Mouse (Mus musculus) lung, postnatal 4 days (tissue): ENCODE measurements around the gene Ubap2.

Experiments
- DNase-seq, 2 experiments: peaks; one replicate each; pipeline ENCODE4 v3.0.0; 2021

Ubap2 gene

DNA sequence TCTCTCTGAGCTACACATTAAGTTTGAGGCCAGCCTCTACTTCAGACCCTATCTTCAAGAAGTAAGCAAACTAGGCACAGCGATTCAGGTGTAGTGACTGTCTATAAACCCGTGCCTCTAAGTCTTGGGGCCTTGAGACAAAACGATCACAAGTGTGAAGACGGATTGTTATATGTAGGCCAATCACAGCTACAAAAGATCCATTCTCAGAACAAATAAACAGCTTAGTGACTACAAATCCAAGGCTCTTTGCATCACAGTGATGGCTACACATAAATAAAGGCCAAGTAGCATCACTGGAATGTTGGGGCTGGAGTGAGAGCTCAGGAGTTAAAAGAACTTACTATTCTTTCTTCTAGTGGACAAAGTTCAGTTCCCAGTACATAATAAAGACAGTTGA lies 15.9 kb downstream of the Ubap2 start:
- no peak for DNase-seq

DNA sequence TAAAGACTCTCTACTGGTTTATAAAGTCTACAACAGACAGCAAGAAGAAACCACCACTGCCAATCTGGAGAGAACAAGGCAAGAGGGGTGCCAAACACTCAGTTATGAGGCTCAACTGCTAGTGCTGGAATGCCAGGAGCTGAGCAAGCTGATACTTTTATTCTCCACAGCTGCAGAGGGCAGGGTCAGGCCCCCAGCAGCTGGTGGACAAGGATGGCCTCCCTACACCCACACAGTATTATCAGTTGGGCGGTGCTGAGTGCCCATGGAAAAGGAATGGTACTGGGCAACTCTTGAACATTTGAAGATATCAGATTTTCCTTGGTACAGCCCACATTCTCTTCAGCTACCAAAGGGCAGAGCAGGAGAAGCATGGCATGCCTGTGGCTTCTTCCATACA lies 17.2 kb downstream of the Ubap2 start:
- DNase-seq, result peak in 1 of 2 experiments; percentile 28

DNA sequence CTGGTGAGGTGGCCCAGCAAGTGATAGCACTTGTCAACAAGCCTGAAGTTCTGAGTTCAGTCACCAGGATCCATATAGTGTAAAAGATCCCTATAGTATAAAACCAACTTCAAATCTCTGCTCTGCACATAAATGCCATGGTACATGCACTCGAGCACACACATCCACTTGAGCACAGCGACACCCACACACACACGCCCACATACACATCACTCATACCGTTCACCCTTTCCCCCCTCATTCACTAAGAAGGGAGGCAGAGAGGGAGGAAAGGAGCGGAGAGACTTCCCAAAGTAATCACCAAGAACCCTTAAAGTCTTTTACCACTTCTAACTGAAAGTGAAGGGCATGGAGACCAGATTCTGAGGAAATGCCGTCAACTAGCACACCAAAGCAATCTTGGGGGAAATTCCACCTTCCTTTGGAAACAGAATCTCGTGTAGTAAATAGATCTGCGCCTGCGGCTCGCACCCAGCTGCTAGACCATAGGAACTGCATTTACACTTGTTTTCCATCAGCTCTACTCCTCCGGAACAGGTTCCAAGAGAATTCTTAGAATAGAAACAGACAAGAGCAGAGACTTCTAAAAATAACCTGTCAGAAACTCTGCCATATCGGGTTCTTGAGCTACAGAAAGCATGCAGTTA lies 19.3 kb downstream of the Ubap2 start:
- DNase-seq, result no peak

DNA sequence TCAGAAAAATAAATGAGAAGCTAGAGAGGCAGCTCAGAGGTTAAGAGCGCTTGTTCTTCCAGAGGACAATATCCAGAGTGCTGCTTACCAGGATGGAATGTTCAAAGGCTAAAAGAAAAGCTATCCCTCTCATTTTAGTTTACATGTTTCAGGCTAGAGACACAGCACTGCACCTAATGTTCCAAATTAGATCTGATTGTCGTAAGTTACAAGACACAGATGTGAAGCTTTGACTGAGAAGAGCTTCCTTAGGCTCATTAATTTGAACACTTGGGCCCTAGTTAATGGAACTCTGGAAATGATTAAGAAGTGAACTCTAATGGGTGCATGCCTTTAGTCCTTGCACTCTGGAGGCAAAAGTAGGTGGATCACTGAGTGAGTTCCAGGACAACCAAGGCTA lies 21.2 kb downstream of the Ubap2 start:
- DNase-seq, result no peak

DNA sequence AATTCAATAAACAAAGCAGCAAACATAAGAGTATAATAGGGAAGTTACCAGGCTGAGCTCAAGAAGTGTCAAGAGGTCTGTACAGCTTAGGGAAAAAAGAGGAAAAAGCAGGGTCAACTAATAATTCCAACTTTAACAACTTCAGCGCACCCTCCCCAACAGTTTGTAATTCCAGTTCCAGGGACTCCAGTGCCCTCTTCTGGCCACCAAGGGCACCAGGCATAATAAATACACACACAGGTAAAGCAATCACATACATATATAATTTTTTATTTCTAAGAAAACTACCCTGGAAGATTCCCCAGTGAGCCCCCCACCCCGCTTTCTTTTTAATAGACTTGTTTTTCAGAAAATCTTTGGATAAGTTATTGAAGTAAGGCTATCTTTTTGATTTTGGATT lies 29.5 kb downstream of the Ubap2 start:
- DNase-seq, result no peak

DNA sequence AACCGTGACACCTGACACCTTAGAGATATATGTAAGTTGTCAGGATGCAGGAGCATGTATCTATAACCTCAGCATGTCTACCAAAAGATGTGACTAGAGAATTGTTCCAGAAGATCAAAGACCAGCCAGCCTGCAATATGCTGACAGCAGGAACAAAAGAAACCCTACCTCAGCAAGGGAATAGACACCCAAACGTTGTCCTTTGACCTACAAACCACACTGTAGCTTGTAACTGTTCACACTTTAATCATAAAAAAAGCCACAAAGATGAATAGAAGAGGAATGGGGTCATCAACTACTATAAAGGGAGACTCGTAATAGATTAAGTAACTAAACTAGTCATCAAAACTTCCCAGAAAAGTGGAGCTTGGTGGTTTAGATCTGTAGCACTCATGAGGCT lies 34.0 kb downstream of the Ubap2 start:
- no peak for DNase-seq

DNA sequence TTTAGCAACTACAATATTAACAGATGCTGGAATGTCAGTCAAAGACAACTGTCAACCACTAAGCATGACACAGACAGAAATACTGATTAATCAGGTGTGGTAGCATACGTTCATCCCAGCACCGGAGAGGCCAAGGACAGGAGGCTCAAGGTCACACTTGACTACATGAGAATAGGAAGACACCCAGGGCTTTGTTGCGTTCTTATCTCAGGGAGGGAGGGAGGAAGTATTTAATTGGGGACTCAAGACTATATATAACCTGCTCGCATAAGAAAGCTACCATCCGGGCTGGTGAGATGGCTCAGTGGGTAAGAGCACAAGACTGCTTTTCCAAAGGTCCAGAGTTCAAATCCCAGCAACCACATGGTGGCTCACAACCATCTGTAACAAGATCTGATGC lies 39.3 kb downstream of the Ubap2 start:
- DNase-seq, result no peak

DNA sequence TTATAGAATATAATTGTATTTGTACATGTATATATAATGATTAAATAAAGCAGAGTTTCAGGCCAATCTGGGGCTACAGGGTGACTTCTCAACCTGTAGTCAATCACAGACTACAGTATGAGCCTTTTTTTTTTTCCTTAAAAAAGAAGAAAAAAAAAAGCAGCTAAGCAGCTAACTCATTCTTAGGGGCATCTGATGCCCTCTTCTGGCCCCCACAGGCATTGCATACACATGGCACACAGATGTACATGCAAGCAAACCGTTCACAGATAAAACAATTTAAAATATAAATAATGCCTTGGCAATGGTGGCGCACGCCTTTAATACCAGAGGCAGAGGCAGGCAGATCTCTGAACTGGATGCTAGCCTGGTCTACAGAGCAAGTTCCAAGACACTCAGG lies 48.6 kb downstream of the Ubap2 start:
- peak; percentile 49 to 56 for DNase-seq

DNA sequence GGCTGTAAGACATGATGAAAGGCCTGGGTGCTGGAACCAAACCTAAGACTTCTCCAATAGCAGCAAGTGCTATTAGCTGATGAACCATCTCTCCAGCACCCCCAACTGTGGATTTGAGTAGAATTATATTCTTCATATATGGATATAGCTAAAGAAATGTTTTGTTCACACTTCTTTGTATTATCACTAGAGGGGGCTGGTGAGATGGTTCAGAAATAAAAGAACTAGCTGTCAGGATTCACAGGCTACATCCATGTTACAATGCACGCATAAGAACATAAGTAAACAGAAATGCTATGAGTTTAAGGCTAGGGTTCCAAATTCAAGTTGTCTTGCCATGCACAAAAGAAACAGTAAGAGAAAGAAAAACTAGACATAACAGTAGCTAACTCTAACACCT lies 49.5 kb downstream of the Ubap2 start:
- DNase-seq, result no peak

DNA sequence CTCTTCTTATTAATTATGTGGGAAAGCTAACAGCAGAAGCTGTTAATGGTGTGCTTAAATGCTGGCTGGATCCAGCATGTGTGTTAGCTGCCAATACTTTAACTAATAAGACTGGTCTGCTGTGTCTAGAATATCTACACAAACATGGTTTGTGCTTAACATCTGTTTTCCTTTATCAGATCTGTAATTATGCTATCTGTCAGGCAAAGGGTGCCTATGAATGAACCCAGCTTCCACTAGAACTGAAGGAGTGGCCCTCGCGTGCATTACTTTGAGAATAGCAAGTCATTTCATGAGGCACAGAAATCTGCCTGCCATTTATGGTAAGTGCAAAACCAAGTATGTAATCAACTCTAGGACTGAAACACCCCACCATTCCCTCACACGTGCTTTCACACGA lies 66.9 kb downstream of the Ubap2 start:
- DNase-seq, result peak in 1 of 2 experiments; percentile 32

DNA sequence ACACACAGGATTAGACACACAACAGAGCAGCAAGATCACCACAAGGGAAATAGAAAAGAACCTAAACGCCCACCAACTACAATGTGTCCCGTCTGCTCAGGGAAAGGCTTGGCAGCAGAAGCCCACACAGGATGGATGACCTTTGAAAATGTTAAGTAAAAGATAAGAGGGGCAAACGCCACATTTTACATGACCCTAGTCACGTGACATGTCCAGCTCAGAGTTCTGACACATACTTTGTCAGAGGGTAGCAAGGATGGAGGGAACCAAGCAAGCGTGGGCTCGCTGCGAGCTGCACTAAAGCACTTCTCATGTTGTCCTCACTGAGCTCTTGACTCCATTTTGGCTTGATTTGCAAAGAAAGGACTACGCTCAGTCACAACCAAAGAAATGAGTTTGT lies 69.2 kb downstream of the Ubap2 start:
- DNase-seq, result no peak

DNA sequence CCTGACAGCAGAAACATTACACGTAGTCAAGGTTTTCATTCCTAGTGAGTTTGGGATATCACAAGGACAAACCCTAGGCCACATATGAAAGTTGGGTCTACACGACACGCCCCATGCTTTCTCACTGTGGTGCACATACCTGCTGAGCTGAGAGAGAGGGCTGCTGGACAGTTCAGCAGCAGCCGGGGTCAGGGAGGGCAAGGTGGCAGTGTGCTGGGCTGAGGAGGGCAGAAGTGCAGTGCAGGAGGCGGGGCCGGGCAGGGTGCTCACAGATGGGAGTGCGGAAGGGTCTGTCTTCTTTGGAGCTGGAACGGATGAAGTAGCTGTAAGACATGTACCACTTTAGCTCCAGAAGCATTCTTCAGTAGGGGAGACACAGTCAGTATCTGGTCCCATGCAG lies 72.8 kb downstream of the Ubap2 start:
- DNase-seq, result no peak

DNA sequence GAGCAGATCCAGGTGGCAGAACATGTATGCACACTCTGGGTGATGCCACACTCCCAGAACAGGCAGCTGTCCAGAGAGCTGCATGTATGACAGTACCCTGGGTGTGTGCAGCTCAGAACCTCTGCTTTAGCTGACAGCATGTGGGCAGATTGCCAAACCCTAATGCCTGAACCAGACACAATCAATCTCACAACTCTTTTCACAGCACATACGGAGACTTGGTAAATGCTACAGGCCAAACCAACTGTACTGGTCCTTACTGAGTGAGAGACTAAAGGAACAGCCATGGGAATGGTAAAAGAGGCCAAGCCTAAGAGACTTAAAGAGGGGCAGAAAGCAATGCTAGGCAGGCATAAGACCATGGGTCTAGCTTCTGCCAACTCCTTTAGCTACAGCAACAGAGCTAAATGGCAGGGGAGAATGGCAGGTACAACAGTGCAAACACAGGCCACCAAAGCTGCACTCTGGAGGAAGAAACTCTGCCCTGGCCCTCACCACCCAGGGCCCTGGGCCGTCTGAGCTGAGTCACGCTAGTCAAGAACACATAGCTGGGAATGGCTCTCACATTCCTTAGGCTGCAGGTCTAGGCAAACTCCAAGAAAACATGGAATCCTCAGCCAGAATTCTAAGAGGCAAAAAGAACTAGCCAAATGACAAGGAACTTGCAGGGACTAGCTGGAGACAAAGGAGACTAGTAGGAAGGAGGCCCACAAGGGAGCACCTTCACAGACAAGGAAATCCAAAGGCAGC lies 77.9 kb downstream of the Ubap2 start:
- peak; percentile 41 to 53 for DNase-seq

DNA sequence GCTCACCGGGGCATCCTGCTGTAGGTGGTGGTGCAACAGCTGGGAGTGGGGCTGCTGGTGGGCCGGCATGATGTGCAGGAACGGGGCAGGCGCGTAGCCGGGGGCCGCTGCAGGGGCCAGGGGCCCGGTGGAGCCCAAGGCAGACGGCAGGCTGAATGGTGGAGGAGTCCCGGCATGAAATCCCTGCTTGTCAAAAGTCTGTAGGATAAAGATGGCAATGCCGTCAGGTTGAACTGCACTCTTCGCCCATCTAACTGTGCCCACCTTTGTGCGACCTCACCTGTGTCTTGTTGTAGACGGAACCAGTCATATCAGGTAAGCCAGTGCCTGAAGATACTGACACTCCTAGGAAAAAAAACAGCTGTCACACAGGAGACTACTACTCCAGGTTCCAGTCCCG lies 79.6 kb downstream of the Ubap2 start:
- no peak for DNase-seq

DNA sequence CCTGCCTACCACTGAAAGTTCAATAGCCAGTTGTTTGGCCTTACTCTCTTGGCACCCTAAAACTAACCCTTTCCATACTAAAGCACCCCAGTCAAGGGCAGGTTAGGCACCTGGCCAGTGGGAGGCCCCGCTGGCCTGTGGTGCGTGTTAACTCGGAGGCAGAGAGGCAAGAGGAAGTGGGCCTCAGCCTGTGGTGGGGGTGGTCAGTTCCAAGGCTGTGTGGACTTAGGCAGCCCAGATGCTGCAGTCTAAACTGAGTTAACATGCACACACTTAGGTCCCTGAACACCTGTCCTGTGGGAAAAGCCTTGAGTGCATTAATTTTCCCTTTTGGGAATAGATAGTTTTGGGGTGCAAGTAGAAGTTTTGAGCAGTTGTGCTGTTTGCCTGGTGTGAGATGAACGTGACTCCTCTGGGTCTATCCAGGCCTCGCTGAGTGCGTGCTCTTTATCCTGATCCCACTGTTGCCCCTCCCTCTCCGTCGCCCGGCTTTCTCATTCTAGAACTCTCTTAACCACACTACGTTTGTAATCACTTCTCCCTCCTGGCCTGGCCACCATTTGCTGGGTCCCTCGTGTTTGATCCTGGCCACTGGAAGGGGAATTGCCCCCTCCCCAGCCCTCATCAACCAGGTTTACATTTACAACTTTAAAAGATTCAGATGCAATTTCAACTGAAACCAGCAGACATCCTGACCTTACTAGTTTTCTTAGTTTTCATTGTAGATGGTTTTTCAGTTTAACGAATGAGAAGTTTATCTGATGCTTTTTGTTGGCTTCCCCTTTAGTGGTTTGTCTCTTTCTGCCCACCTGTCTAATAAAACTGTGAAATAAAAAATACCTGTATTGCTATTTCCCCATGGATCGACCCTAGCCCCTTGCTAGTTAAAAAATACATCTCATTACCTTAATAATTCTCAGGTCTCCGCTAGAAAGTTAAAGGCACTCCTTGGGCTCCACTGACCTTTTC lies 82.1 kb downstream of the Ubap2 start:
- no peak for DNase-seq

DNA sequence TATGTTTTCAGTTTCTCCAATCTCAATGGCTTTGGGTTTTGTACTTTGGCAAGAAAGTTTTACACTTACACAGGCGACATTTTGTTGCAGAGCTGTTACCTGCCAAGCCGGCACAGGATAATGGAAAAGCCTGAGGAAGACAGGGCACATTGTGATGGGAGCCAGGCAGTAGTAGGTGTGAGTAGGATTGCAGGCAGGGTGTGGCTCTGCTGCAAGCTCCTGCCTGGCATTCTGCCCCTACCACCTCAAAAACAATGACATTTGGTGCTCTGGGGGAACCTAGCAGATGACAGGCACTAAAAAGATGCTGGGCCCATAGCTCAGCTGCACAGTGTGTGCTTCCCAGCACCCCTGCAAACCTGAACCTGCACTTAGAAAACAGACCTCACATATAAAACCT lies 85.1 kb downstream of the Ubap2 start:
- DNase-seq, result no peak

DNA sequence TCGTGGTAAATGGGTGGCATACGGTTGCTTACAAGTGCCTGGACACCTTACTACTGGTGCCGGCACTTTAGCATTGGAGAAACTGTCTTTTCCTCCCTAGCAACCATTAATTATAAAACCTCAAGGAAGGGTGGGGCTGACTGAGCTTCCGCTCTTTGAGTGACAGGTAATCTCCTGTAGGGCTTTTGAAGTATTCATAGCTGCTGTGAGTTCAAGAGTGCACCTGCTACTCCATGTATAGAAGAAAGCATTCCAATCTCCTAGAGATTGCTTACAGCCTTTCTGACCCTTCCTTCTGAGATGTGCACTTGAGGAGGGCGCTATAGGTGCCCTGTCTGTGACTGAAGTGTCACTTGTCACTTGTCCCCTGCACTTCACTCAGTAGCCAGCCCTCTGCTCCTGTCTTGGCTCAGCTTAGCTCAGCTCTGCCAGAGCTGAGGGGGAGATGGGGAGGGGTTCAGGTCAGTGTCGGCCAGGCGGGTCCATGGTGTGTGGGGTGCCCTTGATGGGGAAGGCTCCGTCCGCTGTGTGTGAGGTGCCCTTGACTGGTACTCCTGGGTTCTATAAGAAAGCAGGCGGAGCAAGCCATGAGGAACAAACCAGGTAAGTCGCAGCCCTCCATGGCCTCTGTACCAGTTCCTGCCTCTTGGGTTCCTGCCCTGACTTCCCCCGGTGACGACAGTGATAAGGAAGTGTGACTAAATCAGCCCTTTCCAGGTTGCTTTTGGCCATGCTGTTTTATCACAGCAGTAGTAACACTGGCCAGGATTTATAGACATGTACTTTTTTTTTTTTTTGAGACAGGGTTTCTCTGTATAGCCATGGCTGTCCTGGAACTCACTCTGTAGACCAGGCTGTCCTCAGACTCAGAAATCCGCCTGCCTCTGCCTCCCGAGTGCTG lies 94.9 kb downstream of the Ubap2 start:
- no peak for DNase-seq

DNA sequence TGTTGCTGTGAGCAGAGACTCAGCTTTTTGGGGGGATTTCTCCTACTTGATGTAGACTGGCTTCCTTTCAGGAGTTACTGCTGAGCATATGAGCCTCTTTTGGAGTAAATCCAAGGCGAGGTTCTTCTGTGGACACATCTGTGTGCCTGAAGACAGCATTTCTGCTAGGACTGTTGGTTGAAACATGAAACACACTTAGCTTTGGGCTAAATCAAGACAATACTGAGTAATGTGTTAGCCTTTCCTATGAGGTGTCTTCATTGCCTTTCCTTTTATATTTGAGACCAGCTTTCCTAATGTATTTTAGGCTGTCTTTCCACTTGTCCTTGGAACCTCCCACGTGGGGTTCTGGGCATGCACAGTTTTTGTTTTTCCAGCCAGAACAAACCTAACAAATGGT lies 100.3 kb downstream of the Ubap2 start:
- no peak for DNase-seq

DNA sequence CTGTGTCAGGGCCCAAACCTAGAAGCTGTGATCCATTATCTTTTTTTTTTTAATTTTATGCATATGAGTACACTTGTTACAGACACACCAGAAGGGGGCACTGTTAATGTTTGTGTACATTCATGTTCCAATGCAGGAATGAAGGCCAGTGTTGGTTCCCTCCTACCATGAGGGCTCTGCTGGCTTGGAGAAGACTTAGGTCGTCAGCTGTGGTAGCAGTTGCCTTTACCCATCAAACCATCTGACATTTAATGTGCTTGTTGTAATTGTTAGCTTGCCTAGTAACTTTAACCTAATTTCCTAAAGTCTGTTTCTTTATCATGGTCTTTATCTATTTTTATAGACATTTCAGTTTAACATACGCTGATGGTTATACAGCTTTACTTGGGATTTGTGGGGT lies 104.0 kb downstream of the Ubap2 start:
- DNase-seq, result no peak

DNA sequence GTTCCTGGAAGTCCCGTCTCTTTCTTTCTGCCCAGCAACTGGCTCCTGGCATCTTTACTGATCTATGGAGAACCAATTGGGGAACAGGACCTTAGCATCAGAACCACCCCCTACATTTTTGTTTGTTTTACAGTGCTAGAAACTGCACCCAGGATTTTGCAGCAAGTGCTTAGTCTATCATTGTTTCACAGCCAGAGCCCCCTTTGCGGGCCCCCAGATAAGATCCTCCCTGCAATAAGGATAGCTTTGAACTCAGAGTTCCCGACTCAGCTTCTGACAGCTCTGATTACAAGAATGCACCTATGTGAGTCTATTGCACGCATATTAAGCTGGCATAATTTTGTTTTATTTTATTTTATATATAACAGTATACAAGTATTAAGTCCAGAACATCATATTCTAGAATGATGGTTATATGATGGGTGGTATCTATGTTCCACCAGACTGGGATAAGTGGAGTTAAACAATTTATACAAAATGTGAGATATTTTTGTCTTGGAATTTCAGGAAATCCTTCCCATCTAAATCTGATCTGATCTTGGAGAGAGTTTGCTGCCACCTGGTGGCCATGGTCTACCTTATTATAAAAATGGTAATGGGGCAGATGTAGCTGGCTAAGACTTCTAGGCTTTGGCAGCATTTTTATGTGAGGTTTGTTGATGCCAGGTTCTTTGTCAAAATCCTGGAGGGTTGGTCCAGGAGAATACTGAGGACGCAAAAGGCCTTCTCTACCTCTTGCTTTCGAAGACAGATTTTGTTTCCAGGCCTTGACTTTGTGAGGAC lies 109.1 kb downstream of the Ubap2 start:
- peak; percentile 33 to 79 for DNase-seq

DNA sequence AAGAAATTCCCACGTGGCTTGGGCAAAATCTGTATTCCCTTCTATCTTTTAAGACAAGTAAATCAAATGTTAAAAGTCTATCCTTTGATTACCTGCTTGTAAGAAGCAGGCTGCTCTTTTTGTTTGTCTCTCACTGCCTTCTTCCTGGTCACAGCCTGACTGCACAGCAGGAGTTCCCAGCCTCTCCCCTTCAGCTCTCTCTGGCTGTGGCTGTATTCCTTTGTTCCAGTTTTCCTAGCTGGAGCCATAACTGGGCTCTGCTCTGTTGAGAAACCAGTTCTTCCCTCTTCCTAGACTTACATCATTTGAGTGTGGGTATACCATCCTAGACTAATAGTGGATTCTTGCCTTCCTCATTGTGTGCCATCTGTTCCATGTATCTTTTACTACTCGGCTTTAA lies 110.0 kb downstream of the Ubap2 start:
- DNase-seq, result no peak

DNA sequence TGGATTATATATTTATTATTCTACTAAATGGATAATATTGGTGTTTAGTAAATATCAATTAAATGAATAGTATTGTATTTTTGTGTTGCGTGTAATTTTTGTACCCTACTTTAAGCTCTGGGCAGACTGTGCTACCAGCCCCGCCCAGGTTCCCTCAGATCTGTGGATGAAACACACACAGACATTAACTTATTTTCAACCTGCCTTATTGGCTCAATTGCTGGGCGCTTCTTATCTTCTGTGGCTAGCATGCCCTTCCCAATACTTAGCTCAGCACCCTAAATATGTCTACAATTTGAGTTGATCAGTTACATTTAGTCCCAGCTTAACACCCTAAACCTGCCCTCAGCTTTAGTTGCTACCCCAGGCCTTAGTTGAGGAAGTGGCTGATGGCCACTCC lies 113.7 kb downstream of the Ubap2 start:
- no peak for DNase-seq
